Mouse (Mus musculus): ENCODE measurements around the gene Sync. TPM values are rescaled to one million over a fixed set of nuclear protein-coding genes. Genes with fewer than 3 reads are reported as not detected.

Sync gene
- polyA plus RNA-seq, 1 experiment: 1.1 TPM

- peaks cover 11% of the 10 kb centered on the region for H3K4me1 ChIP-seq (ENCODE audit: control insufficient read depth, insufficient read depth, low read length)
- TF ChIP-seq POLR2A (IDR thresholded peaks at IDR 0.05; ENCODE audit: extremely low read depth, insufficient read depth, low read length): no peak
- no peak overlapping the region for H3K4me3 ChIP-seq (ENCODE audit: insufficient read depth, low read length)
These were observed 28.3 kb upstream of the Sync start for GRCm38 (mm10) chr4:129259101-129259500.

GRCm38 (mm10) chr4:129260678-129261077, 26.7 kb upstream of the Sync start:
- H3K4me3 ChIP-seq (ENCODE audit: insufficient read depth, low read length): no peak overlapping the region
- H3K27ac ChIP-seq (ENCODE audit: insufficient read depth, low read length): no peak overlapping the region

More at GRCm38 (mm10) chr4:129259101-129259500, 28.3 kb upstream of the Sync start:
- H3K27ac ChIP-seq (ENCODE audit: insufficient read depth, low read length): no peak overlapping the region

DNA sequence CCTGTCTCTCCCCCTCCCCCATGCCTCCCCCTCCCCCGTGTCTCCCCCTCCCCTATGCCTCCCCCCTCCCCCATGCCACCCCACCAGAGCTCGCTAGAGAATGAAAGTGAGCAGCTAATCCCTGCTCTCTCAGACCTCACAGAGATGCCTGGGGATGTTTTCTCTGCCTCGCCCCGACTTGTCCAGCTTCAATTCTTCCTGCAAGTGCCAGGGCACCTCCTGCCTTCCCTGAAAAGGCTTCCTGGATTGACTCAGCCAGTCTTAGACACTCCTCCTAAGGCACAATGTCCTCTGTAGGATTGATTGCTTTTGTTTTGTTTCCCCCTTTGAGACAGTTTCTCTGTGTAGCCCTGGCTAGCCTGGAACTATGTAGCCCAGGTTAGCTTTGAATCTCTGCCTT, 26.2 kb upstream of the Sync start, which contains the start of gene C77080:
TSS of gene C77080 (minus strand) at position 209 of the 400 bp plus-strand sequence.
- H3K4me3 ChIP-seq (ENCODE audit: insufficient read depth, low read length): no peak within 1 kb of the TSS
- peaks cover 11% of the 10 kb centered on the region for H3K4me1 ChIP-seq (ENCODE audit: control insufficient read depth, insufficient read depth, low read length)
- no peak for TF ChIP-seq CTCF (IDR thresholded peaks at IDR 0.05; ENCODE audit: extremely low read depth, insufficient read depth, low read length)
- TF ChIP-seq POLR2A (IDR thresholded peaks at IDR 0.05; ENCODE audit: extremely low read depth, insufficient read depth, low read length): no peak
- H3K27ac ChIP-seq (ENCODE audit: insufficient read depth, low read length): no peak within 1 kb of the TSS

More at GRCm38 (mm10) chr4:129260678-129261077, 26.7 kb upstream of the Sync start:
- TF ChIP-seq CTCF (IDR thresholded peaks at IDR 0.05; ENCODE audit: extremely low read depth, insufficient read depth, low read length) (no peak), POLR2A (IDR thresholded peaks at IDR 0.05; ENCODE audit: extremely low read depth, insufficient read depth, low read length) (no peak)
- peaks cover 11% of the 10 kb centered on the region for H3K4me1 ChIP-seq (ENCODE audit: control insufficient read depth, insufficient read depth, low read length)

DNA sequence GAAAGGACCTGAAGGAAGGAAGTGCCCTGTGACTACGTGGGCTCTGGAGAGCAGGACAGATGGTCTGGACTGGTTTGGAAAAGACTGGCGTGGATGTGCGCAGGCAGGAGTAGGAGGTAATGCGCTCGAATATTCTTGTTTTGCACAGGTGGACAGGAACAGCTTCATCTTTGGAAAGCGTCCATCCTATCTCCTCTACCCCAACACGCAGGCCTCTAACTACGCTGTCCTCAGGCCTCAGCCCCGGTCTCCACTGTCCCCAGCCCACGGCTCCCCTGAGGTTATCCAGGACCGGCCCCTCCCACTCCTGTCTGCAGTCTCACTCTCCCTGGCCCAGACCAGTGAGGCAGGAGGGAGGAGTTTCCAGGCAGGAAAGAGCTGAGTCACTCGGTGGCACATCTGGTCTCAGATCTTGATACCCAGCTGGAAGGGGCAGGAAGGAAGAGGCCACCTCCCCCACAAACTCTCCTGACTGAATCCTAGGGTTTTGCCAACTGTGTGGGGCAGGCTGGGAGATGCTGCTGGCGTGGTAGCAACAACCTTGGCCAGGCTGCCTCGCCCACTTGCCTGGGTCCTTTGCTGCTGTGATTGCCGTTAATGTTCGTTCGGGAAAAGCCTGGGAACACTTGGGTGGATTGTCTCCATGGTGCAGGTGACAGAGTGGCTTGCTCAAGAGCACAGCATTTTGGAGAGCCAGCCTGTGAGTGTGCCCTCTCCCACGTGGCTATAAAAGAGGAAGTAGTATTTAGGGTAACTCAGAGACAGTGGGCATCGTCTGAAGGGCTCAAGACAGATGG, 24.0 kb upstream of the Sync start:
- Histone ChIP-seq H3K4me1 (ENCODE audit: control insufficient read depth, insufficient read depth, low read length) (peaks cover 3% of the 10 kb centered on the region), H3K27ac (ENCODE audit: insufficient read depth, low read length) (0 out of 2 replicates have a peak overlapping the region, but pooled peaks have one; percentile 6), H3K4me3 (ENCODE audit: insufficient read depth, low read length) (no peak overlapping the region)
- TF ChIP-seq POLR2A (IDR thresholded peaks at IDR 0.05; ENCODE audit: extremely low read depth, insufficient read depth, low read length): no peak
- no peak for TF ChIP-seq CTCF (IDR thresholded peaks at IDR 0.05; ENCODE audit: extremely low read depth, insufficient read depth, low read length)

- TF ChIP-seq POLR2A (IDR thresholded peaks at IDR 0.05; ENCODE audit: extremely low read depth, insufficient read depth, low read length) (no peak), CTCF (IDR thresholded peaks at IDR 0.05; ENCODE audit: extremely low read depth, insufficient read depth, low read length) (no peak)
These were observed 21.2 kb upstream of the Sync start for GRCm38 (mm10) chr4:129266191-129266590.

DNA sequence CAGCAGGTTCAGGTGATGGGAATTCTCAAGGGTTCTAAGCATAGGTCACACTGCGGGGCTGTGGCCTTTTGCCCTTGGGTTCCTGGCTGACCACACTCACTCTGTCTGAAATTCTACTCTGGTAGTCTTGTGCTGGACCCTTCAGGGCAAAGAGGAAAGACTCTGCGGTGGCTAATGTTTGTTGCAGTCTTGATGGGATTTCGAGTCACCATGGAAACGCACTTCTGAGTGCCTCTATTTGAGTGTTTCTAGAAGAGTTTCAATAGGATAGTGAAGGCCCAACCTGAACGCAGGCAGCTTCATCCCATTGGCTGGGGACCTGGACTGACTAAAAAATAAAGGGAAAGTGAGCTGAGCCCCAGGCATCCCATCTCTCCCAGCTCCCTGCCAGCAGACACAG, 20.6 kb upstream of the Sync start:
- H3K4me1 ChIP-seq (ENCODE audit: control insufficient read depth, insufficient read depth, low read length): peaks cover 3% of the 10 kb centered on the region
- TF ChIP-seq CTCF (IDR thresholded peaks at IDR 0.05; ENCODE audit: extremely low read depth, insufficient read depth, low read length) (no peak), POLR2A (IDR thresholded peaks at IDR 0.05; ENCODE audit: extremely low read depth, insufficient read depth, low read length) (no peak)
- H3K27ac ChIP-seq (ENCODE audit: insufficient read depth, low read length): no peak overlapping the region
- no peak overlapping the region for H3K4me3 ChIP-seq (ENCODE audit: insufficient read depth, low read length)

More at GRCm38 (mm10) chr4:129266191-129266590, 21.2 kb upstream of the Sync start:
- H3K4me3 ChIP-seq (ENCODE audit: insufficient read depth, low read length): no peak overlapping the region
- H3K4me1 ChIP-seq (ENCODE audit: control insufficient read depth, insufficient read depth, low read length): peaks cover 3% of the 10 kb centered on the region
- H3K27ac ChIP-seq (ENCODE audit: insufficient read depth, low read length): no peak overlapping the region

GRCm38 (mm10) chr4:129268698-129269097, 18.7 kb upstream of the Sync start:
- H3K4me1 ChIP-seq (ENCODE audit: control insufficient read depth, insufficient read depth, low read length): peaks cover under 1% of the 10 kb centered on the region
- no peak overlapping the region for H3K27ac ChIP-seq (ENCODE audit: insufficient read depth, low read length)
- TF ChIP-seq POLR2A (IDR thresholded peaks at IDR 0.05; ENCODE audit: extremely low read depth, insufficient read depth, low read length): no peak
- TF ChIP-seq CTCF (IDR thresholded peaks at IDR 0.05; ENCODE audit: extremely low read depth, insufficient read depth, low read length): no peak
- no peak overlapping the region for H3K4me3 ChIP-seq (ENCODE audit: insufficient read depth, low read length)

- TF ChIP-seq POLR2A (IDR thresholded peaks at IDR 0.05; ENCODE audit: extremely low read depth, insufficient read depth, low read length): no peak
- no peak for TF ChIP-seq CTCF (IDR thresholded peaks at IDR 0.05; ENCODE audit: extremely low read depth, insufficient read depth, low read length)
- no peak overlapping the region for H3K4me3 ChIP-seq (ENCODE audit: insufficient read depth, low read length)
- no peaks in the 10 kb centered on the region for H3K4me1 ChIP-seq (ENCODE audit: control insufficient read depth, insufficient read depth, low read length)
- H3K27ac ChIP-seq (ENCODE audit: insufficient read depth, low read length): no peak overlapping the region
These were observed 15.2 kb upstream of the Sync start for GRCm38 (mm10) chr4:129271991-129272755.

- no peak overlapping the region for H3K4me3 ChIP-seq (ENCODE audit: insufficient read depth, low read length)
- 0 out of 2 replicates have a peak, but pooled peaks have one; percentile 2 for TF ChIP-seq CTCF (IDR thresholded peaks at IDR 0.05; ENCODE audit: extremely low read depth, insufficient read depth, low read length)
- TF ChIP-seq POLR2A (IDR thresholded peaks at IDR 0.05; ENCODE audit: extremely low read depth, insufficient read depth, low read length): no peak
- no peak overlapping the region for H3K27ac ChIP-seq (ENCODE audit: insufficient read depth, low read length)
- no peaks in the 10 kb centered on the region for H3K4me1 ChIP-seq (ENCODE audit: control insufficient read depth, insufficient read depth, low read length)
These were observed 14.7 kb upstream of the Sync start for GRCm38 (mm10) chr4:129272756-129273046.

All from cortical plate, adult 2 months (tissue).